Mouse (Mus musculus): ENCODE measurements at regions not wholly inside any gene's neighbourhood (a gene's known extent, or its start where the extent isn't known, plus 50 kb on each side); places are given as distances from the start of the nearest gene placed in this dataset.
A peak's percentile ranks its signal among the peaks of the same experiment; 100 is the strongest.
"Not testable (repeated sequence)": the region's sequence is repeated elsewhere in the genome, so short reads cannot be mapped to it uniquely, and the experiment has no call there.

GRCm38 (mm10) chr3:126011269-126011668 is 72.8 kb upstream of the Ugt8a start:
- DNase-seq (ENCODE audit: low read depth, low spot score), result peak; percentile 1

- no peak for DNase-seq (ENCODE audit: low read depth, low spot score)
Observed at GRCm38 (mm10) chr3:126016166-126016565, 77.7 kb upstream of the Ugt8a start.

GRCm38 (mm10) chr3:126044327-126044726 is 105.9 kb upstream of the Ugt8a start:
- no peak for DNase-seq (ENCODE audit: low read depth, low spot score)

GRCm38 (mm10) chr3:126044861-126045260 is 106.4 kb upstream of the Ugt8a start:
- no peak for DNase-seq (ENCODE audit: low read depth, low spot score)

GRCm38 (mm10) chr3:126045992-126046786 is 107.8 kb upstream of the Ugt8a start:
- DNase-seq (ENCODE audit: low read depth, low spot score), result no peak

GRCm38 (mm10) chr3:126058585-126058984 is 120.2 kb upstream of the Ugt8a start:
- DNase-seq (ENCODE audit: low read depth, low spot score), result no peak

GRCm38 (mm10) chr3:126105086-126105485 is 166.7 kb upstream of the Ugt8a start:
- DNase-seq (ENCODE audit: low read depth, low spot score), result no peak

- no peak for DNase-seq (ENCODE audit: low read depth, low spot score)
Observed at GRCm38 (mm10) chr3:126109371-126109770, 171.0 kb upstream of the Ugt8a start.

- DNase-seq (ENCODE audit: low read depth, low spot score), result no peak
Observed at GRCm38 (mm10) chr3:126117849-126118248, 179.4 kb upstream of the Ugt8a start.

GRCm38 (mm10) chr3:126122323-126123259 is 184.2 kb upstream of the Ugt8a start:
- DNase-seq (ENCODE audit: low read depth, low spot score), result no peak

GRCm38 (mm10) chr3:126166542-126166941 is 196.9 kb upstream of the Arsj start:
- DNase-seq (ENCODE audit: low read depth, low spot score), result no peak

- no peak for DNase-seq (ENCODE audit: low read depth, low spot score)
Observed at GRCm38 (mm10) chr3:126209024-126209423, 154.5 kb upstream of the Arsj start.

GRCm38 (mm10) chr3:126210226-126210625 is 153.3 kb upstream of the Arsj start:
- DNase-seq (ENCODE audit: low read depth, low spot score), result no peak

GRCm38 (mm10) chr3:126227575-126227974 is 135.9 kb upstream of the Arsj start:
- DNase-seq (ENCODE audit: low read depth, low spot score), result no peak

GRCm38 (mm10) chr3:126245834-126246233 is 117.7 kb upstream of the Arsj start:
- no peak for DNase-seq (ENCODE audit: low read depth, low spot score)

GRCm38 (mm10) chr3:126261270-126261669 is 102.2 kb upstream of the Arsj start:
- no peak for DNase-seq (ENCODE audit: low read depth, low spot score)

- DNase-seq (ENCODE audit: low read depth, low spot score), result not testable (repeated sequence)
Observed at GRCm38 (mm10) chr3:126272027-126272426, 91.5 kb upstream of the Arsj start.

GRCm38 (mm10) chr3:126273566-126273965 is 89.9 kb upstream of the Arsj start:
- no peak for DNase-seq (ENCODE audit: low read depth, low spot score)

- no peak for DNase-seq (ENCODE audit: low read depth, low spot score)
Observed at GRCm38 (mm10) chr3:126276008-126276700, 87.3 kb upstream of the Arsj start.

GRCm38 (mm10) chr3:126284294-126285090 is 79.0 kb upstream of the Arsj start:
- DNase-seq (ENCODE audit: low read depth, low spot score), result no peak

GRCm38 (mm10) chr3:126292259-126292658 is 71.2 kb upstream of the Arsj start:
- peak; percentile 57 for DNase-seq (ENCODE audit: low read depth, low spot score)

All from skeletal muscle tissue, adult 2 months (tissue).